Mouse (Mus musculus) liver (tissue): ENCODE measurements around the gene Tcl1b2.
A peak's percentile ranks its signal among the peaks of the same experiment; 100 is the strongest.
"Not testable (repeated sequence)": the region's sequence is repeated elsewhere in the genome, so short reads cannot be mapped to it uniquely, and the experiment has no call there.

Source experiments
- DNase-seq: peaks from one replicate; pipeline ENCODE4 v3.0.0-alpha.2; 2020; ENCODE audit warnings: mixed read lengths

Tcl1b2 gene

DNA sequence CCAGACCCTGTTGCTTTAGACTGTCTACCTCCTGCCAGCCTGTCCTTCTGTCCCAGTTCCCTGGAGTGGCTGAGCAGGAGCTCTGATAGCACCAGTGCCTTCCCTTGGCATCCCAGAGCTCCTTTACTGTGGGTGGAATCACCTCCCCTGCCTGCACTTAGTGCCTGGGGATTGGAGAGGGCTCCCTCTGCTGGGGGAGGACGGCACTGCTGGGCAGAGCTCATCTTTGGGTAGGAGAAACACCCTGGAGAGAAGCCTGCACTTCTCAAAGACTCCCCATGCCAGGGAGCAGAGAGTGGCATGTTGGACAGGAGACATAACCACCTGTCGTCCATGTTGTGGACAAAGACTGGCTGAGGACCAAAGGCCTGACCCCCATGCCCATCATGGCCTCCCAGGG is 28.5 kb downstream of the Tcl1b2 start:
- peak; percentile 6 for DNase-seq

GRCm38 (mm10) chr12:105176044-105176443 is 30.2 kb downstream of the Tcl1b2 start, which contains the start of gene Tcl1b5:
Tcl1b5 (plus strand) TSS chr12:105176344.
- not testable (repeated sequence) for DNase-seq

- not testable (repeated sequence) for DNase-seq
Observed at GRCm38 (mm10) chr12:105181040-105181644, 35.3 kb downstream of the Tcl1b2 start.

GRCm38 (mm10) chr12:105188980-105189379 is 43.2 kb downstream of the Tcl1b2 start:
- DNase-seq: not testable (repeated sequence)

DNA sequence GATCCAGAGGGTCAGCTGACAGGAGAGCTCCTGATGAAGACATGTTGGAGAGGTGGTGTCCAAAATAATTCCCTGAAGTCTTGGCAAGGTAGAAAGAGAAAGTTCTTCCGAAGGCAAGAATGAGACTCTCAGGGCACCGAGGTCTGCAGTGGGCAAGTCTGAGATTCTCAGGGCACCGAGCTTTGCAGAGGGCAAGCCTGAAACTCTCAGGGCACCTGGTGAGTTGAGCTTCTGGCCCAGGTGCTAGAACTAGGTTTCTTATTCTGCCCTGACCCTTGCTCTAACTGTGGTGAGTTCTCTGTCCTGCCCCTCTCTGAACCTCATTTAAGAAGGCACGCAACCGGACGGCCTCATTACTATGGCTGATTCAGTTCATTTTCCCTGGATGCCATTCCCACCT is 44.9 kb downstream of the Tcl1b2 start, which contains the start of gene Tcl1b3:
Gene Tcl1b3, plus strand, starts transcription at position 301 of the 400 bp plus-strand sequence.
- DNase-seq: not testable (repeated sequence)

- DNase-seq: not testable (repeated sequence)
Observed at GRCm38 (mm10) chr12:105199684-105200497, 54.1 kb downstream of the Tcl1b2 start.

- DNase-seq: not testable (repeated sequence)
Observed at GRCm38 (mm10) chr12:105201657-105202056, 55.8 kb downstream of the Tcl1b2 start, which contains the start of gene Tcl1b4. Tcl1b4 (plus strand) TSS chr12:105201957.
